In genomic region chr17:25215431-25215830, GRCm38 (mm10) we compare ENCODE assay signal across 45 mouse cellular contexts. TPM values are rescaled to one million over a fixed set of nuclear protein-coding genes. Genes with fewer than 3 reads are reported as not detected.
"Had no signal": no experiment of that assay in that cellular context is flagged by ENCODE, and none has a peak within 500 bp of the region (broad histone marks: within the 10 kb centered on the region; RNA-seq: fewer than 3 reads in every experiment).

No protein-coding gene starts in this region.

- H3K4me3 ChIP-seq: limb, embryonic 10.5 days; limb, embryonic 12.5 days; limb, embryonic 13.5 days; limb, embryonic 15.5 days; liver, embryonic 12.5 days; liver, embryonic 13.5 days; liver, embryonic 15.5 days; lung, embryonic 15.5 days; megakaryocyte, embryonic 14.5 days; midbrain, embryonic 10.5 days; midbrain, embryonic 12.5 days; midbrain, embryonic 13.5 days; midbrain, embryonic 15.5 days; myocyte; neural tube, embryonic 12.5 days had no signal

- H3K27ac ChIP-seq: limb, embryonic 10.5 days; limb, embryonic 12.5 days; limb, embryonic 13.5 days; limb, embryonic 15.5 days; liver, embryonic 12.5 days; liver, embryonic 13.5 days; liver, embryonic 14.5 days; liver, embryonic 15.5 days; lung, embryonic 15.5 days; macrophage; midbrain, embryonic 10.5 days; midbrain, embryonic 12.5 days; midbrain, embryonic 13.5 days; midbrain, embryonic 15.5 days; neural tube, embryonic 12.5 days had no signal

- H3K27me3 ChIP-seq: limb, embryonic 12.5 days; limb, embryonic 13.5 days; limb, embryonic 15.5 days; liver, embryonic 12.5 days; liver, embryonic 13.5 days; liver, embryonic 15.5 days; lung, embryonic 15.5 days; megakaryocyte, embryonic 14.5 days; midbrain, embryonic 12.5 days; midbrain, embryonic 13.5 days; midbrain, embryonic 15.5 days; neural tube, embryonic 12.5 days had no signal

- H3K9me3 ChIP-seq: limb, embryonic 10.5 days; limb, embryonic 12.5 days; limb, embryonic 13.5 days; limb, embryonic 15.5 days; liver, embryonic 12.5 days; liver, embryonic 13.5 days; liver, embryonic 15.5 days; lung, embryonic 15.5 days; megakaryocyte, embryonic 14.5 days; midbrain, embryonic 10.5 days; midbrain, embryonic 12.5 days; midbrain, embryonic 13.5 days; midbrain, embryonic 15.5 days; neural tube, embryonic 12.5 days had no signal

- DNase-seq: left cerebral cortex, postnatal 4 days; liver; liver, embryonic 13.5 days; liver, postnatal 0 days; lung, adult 18-20 months; lung, adult 2 months; lung, embryonic 14.5 days; lung, postnatal 10 days; lung, postnatal 14 days; lung, postnatal 36 days; lung, postnatal 4 days; midbrain, embryonic 14.5 days had no signal

- H3K4me1 ChIP-seq: limb, embryonic 10.5 days; limb, embryonic 12.5 days; limb, embryonic 13.5 days; limb, embryonic 15.5 days; lung, embryonic 15.5 days; midbrain, embryonic 10.5 days; midbrain, embryonic 12.5 days; midbrain, embryonic 13.5 days; midbrain, embryonic 15.5 days; neural tube, embryonic 12.5 days had no signal

- H3K9ac ChIP-seq: limb, embryonic 12.5 days; limb, embryonic 13.5 days; limb, embryonic 15.5 days; liver, embryonic 12.5 days; liver, embryonic 13.5 days; liver, embryonic 14.5 days; liver, embryonic 15.5 days; liver, postnatal 0 days; lung, embryonic 14.5 days; lung, embryonic 15.5 days; midbrain, embryonic 12.5 days; midbrain, embryonic 13.5 days; midbrain, embryonic 15.5 days; neural tube, embryonic 12.5 days had no signal

RNA-seq across cellular contexts. Expression of gene Gm38655, which starts 40.2 kb away (rescaled TPM):
- total RNA-seq: left cerebral cortex, postnatal 10 days; left cerebral cortex, postnatal 14 days; left cerebral cortex, postnatal 25 days; left cerebral cortex, postnatal 36 days; left cerebral cortex, postnatal 4 days; liver, adult 2 months; megakaryocyte progenitor cell, adult 5-6 weeks; megakaryocyte, adult 5-6 weeks; megakaryocyte-erythroid progenitor cell, adult 5-6 weeks; midbrain, postnatal 0 days; monocyte, adult 5-6 weeks had no signal
- polyA plus RNA-seq: limb, embryonic 10.5 days; limb, embryonic 11.5 days; limb, embryonic 12.5 days; limb, embryonic 13.5 days; limb, embryonic 14.5 days; limb, embryonic 15.5 days; liver, adult 2 months; liver, embryonic 11.5 days; liver, embryonic 12.5 days; liver, embryonic 13.5 days; liver, embryonic 14.5 days; liver, embryonic 15.5 days; liver, embryonic 16.5 days; liver, postnatal 0 days; macrophage; midbrain, embryonic 10.5 days; midbrain, embryonic 11.5 days; midbrain, embryonic 12.5 days; midbrain, embryonic 13.5 days; midbrain, embryonic 14.5 days; midbrain, embryonic 15.5 days; midbrain, embryonic 16.5 days; midbrain, postnatal 0 days; myocyte; neural tube, embryonic 11.5 days; neural tube, embryonic 12.5 days had no signal
